Mouse (Mus musculus) Patski (cell line): ENCODE results near the gene Gm49380. TPM values are rescaled to one million over a fixed set of nuclear protein-coding genes. Genes with fewer than 3 reads are reported as not detected.

Experiments
- ATAC-seq: fragments of 100-300 bp; one replicate; pipeline ENCODE4 v1.8.0; 2021
- CTCF ChIA-PET: fragments of 350-600 bp; sonication (Branson Sonifier 250); formaldehyde crosslinking; loops from one replicate; lab custom pipeline; 2022; ENCODE audit warnings: inconsistent platforms; lab: Charles Lee
- POLR2A ChIA-PET: fragments of 350-600 bp; sonication (Branson Sonifier 250); formaldehyde crosslinking; loops from one replicate; lab custom pipeline; 2022; ENCODE audit warnings: antibody characterized with exemption, inconsistent platforms; lab: Charles Lee
- DNase-seq: peaks from one replicate; pipeline ENCODE4 v3.0.0-alpha.2; 2011; ENCODE audit warnings: low read depth, low spot score
- H3K27me3 ChIP-seq: fragments of 371-371 bp; one replicate; pipeline ENCODE4 v1.5.1; 2021
- CTCF ChIP-seq: fragments of 100-300 bp; IDR thresholded peaks from one replicate; pipeline ENCODE4 v1.5.1; 2021
- in situ Hi-C: fragments of 300-500 bp; cut with MboI; formaldehyde crosslinking; loops from 3 replicates; pipeline ENCODE4 v1.11.1; 2018; ENCODE audit warnings: low pct_unique_long_range_greater_than_20kb, mixed read lengths
- polyA plus RNA-seq: library from polyadenylated mRNA; unstranded; gene quantifications from one replicate; pipeline ENCODE4 v1.2.3, GENCODE M21; 2021

Gm49380 gene
- polyA plus RNA-seq, 1 experiment from 2014 or later: 0.08 TPM

DNA sequence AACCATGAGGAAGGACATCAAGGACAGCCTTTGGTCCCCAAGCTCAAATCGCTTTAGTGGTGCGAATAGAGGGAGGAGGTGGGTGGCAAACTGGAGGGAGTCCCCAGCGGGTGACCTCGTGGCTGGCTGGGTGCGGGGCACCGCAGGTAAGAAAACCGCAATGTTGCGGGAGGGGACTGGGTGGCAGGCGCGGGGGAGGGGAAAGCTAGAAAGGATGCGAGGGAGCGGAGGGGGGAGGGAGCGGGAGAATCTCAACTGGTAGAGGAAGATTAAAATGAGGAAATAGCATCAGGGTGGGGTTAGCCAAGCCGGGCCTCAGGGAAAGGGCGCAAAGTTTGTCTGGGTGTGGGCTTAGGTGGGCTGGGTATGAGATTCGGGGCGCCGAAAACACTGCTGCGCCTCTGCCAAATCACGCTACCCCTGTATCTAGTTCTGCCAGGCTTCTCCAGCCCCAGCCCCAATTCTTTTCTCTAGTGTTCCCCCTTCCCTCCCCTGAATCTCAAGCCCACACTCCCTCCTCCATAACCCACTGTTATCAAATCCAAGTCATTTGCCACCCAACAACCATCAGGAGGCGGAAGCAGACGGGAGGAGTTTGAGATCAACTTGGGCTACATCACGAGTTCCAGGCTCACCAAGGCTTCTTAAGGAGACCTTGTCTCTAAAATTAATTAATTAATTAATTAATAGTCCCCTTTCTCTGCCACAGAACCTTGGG is 69.4 kb downstream of the Gm49380 start:
- TF ChIP-seq CTCF: no peak
- in situ Hi-C loops: no loop called here
- ATAC-seq: no peak
- no peaks in the 10 kb centered on the region for H3K27me3 ChIP-seq
- POLR2A ChIA-PET: interaction anchor here (0.6 kb wide), 1 partner anchor 341 kb away, joined by 3 read pairs; no protein-coding TSS in a partner anchor
- DNase-seq: no peak
- CTCF ChIA-PET: no interaction called here

DNA sequence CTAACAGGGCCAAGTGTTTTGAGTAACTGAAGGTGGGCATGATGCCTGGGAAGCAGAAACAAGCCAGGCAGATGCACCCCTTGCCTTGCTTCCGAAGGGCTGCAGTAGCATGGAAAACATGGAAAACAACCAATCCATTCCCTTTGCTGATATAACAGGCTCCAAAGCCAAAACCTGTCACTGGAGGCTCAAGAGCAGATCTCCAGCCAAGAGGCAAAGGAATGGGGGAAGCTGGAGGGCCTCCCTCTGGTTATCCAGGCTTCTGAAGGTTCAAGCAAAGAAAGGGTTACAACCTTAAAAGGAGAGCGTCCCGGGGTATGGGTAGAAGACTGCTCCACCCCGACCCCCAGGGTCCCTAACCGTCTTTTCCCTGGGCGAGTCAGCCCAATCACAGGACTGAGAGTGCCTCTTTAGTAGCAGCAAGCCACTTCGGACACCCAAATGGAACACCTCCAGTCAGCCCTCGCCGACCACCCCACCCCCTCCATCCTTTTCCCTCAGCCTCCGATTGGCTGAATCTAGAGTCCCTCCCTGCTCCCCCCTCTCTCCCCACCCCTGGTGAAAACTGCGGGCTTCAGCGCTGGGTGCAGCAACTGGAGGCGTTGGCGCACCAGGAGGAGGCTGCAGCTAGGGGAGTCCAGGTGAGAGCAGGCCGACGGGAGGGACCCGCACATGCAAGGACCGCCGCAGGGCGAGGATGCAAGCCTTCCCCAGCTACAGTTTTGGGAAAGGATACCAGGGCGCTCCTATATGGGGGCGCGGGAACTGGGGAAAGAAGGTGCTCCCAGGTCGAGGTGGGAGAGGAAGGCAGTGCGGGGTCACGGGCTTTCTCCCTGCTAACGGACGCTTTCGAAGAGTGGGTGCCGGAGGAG is 70.2 kb downstream of the Gm49380 start, which contains the start of gene Thy1:
Thy1 (plus strand) TSS at position 549 of the 872 bp plus-strand sequence.
- in situ Hi-C loops: no loop called here
- TF ChIP-seq CTCF: no peak
- no peaks in the 10 kb centered on the region for H3K27me3 ChIP-seq
- no peak for ATAC-seq
- POLR2A ChIA-PET: interaction anchor here (0.6 kb wide), 1 partner anchor 340 kb away, joined by 3 read pairs; no protein-coding TSS in a partner anchor
- CTCF ChIA-PET: no interaction called here
- no peak for DNase-seq

DNA sequence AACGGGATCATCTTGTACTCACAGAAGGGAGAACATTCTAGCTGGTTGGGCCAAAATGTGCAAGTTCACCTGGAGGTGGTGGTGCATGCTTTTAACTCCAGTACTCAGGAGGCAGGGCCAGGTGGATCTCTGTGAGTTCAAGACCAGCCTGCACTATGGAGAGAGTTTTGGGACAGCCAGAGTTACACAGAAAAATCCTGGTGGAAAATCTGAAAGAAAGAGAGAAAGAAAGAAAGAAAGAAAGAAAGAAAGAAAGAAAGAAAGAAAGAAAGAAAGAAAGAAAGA is 71.0 kb downstream of the Gm49380 start:
- CTCF ChIA-PET: no interaction called here
- no peak for TF ChIP-seq CTCF
- H3K27me3 ChIP-seq: no peaks in the 10 kb centered on the region
- DNase-seq (no peak), ATAC-seq (no peak)
- POLR2A ChIA-PET: interaction anchor here (0.6 kb wide), 2 partner anchors 86 to 1066 kb away, joined by 3 to 4 read pairs; no protein-coding TSS in a partner anchor
- in situ Hi-C loops: no loop called here

DNA sequence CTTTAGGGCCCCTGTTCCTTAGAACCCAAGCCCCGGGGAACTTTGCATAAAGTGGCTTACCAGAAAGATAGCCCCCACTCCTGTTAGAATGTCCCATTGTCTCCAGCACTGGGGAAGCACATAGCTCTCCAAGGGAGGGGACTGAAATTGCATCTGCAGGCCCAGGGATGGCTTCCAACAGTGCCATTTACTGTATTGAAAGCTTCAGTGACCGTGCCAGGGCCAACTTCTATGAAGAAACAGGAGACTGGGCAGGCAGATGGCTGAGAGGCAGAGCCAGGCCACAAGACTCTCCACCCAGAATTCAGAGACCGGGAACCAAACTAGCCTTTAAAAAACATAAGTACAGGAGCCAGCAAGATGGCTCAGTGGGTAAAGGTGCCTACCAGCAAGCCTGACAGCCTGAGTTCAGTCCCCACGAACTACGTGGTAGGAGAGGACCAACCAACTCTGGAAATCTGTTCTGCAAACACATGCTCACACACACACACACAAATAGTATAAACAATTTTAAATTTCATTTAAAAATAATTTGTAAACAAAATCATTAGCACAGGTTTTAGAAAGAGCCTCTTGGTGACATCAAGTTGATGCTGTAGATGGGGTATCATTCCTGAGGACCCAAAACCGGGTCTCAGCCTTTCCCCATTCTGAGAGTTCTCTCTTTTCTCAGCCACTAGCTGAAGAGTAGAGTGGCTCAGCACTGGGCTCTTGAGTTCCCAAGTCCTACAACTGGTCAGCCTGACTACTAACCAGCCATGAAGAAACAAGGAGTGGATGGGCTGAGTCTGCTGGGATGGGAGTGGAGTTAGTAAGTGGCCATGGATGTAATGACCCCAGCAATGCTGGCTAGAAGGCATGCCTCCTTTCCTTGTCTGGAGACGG is 71.5 kb downstream of the Gm49380 start:
- TF ChIP-seq CTCF: no peak
- DNase-seq (no peak), ATAC-seq (no peak)
- no peaks in the 10 kb centered on the region for H3K27me3 ChIP-seq
- in situ Hi-C loops: no loop called here
- POLR2A ChIA-PET: interaction anchor here (0.6 kb wide), 2 partner anchors 87 to 1066 kb away, joined by 3 to 4 read pairs; no protein-coding TSS in a partner anchor
- CTCF ChIA-PET: interaction anchor here (1.8 kb wide), 1 partner anchor 12 kb away, joined by 7 read pairs; no protein-coding TSS in a partner anchor

DNA sequence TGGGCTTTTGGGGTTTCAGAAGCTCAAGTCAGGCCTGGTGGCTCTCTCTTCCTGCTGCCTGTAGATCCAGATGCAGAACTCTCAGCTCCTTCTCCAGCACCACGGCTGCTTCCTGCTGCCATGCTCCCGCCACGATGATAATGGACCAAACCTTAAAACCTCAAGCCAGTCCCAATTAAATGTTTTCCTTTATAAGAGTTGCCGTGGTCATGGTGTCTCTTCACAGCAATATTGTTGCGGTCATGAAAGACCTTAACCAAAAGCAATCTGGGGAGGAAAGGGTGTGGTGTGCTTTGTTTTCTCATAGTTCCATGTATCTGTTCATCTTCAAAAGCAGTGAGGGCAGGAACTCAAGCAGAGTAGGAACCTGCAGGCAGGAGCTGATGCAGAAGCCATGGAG is 76.2 kb downstream of the Gm49380 start:
- ChIA-PET POLR2A (no interaction called here), CTCF (no interaction called here)
- TF ChIP-seq CTCF: no peak
- in situ Hi-C loops: no loop called here
- no peaks in the 10 kb centered on the region for H3K27me3 ChIP-seq
- DNase-seq (no peak), ATAC-seq (no peak)

DNA sequence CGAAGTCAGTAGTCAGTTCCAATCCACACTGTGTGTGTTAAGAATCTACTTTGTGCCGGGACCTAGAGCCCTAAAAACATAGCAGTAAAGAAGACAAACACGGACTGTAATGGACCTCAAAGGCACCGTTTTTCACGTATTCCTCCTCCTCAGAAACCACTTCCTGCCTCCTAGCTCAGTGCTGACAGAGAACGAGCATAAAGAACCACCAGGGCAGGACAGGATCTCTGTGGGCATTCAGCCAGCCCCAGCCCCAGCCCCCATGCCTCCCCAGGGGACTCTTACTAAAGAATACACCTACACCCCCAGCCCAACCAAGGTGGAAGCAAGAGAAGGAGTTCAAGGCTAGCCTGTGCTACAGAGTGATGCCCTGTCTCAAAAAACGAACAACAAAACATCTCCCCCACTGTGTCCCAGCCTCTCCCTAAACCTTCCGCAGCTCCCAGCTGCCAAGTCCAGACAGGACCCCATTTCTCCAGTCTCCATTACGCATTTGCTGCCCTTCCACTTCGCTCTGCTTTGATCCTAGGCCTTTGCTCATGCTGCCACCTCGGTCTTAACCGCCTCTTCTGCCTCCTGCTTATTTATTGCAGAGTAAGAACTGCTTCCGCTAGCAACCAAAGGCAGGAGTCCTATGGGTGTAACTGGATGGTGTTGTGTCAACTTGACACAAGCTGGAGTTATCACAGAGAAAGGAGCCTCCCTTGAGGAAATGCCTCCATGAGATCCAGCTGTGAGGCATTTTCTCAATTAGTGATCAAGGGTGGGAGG is 79.2 kb downstream of the Gm49380 start:
- ATAC-seq (no peak), DNase-seq (no peak)
- TF ChIP-seq CTCF: no peak
- in situ Hi-C loops: no loop called here
- H3K27me3 ChIP-seq: no peaks in the 10 kb centered on the region
- ChIA-PET POLR2A (no interaction called here), CTCF (no interaction called here)

DNA sequence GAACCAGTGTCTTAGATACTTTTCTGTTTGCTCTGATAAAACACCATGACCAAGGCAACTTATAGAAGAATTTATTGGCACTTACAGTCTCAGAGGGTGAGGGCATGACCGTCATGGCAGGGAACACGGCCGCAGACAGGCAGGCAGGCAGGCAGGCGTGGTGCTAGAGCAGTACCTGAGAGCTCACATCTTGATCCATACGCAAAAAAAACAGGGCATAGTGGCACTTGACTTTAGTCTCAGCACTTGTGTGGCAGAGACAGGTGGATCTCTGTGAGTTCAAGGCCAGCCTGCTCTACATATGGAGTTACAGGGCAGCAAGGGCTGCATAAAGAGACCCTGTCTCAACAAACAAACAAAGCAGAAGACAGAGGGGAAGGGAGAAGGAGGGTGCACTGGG is 80.0 kb downstream of the Gm49380 start:
- POLR2A ChIA-PET: no interaction called here
- no peak for ATAC-seq
- in situ Hi-C loops: no loop called here
- no peak for TF ChIP-seq CTCF
- DNase-seq: no peak
- CTCF ChIA-PET: no interaction called here
- no peaks in the 10 kb centered on the region for H3K27me3 ChIP-seq

DNA sequence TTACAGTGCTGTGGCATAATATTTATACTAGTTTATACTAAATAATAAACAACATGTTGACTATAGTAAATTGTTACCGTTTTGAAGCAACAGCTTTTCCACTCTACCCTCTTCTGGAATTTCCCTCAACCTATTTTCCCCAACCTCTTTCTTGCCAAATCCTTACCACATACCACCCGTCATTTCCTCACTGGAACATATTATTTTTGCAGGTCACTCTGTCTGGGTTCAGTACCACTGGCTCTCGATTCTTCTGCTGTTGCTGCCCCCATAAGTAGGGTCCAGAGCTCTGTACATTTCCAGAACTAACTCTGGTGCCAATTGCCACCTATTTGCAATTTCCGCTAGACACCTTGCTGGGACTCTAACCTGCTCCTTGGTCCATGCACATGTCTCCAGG is 81.4 kb downstream of the Gm49380 start:
- no peak for TF ChIP-seq CTCF
- POLR2A ChIA-PET: no interaction called here
- H3K27me3 ChIP-seq: no peaks in the 10 kb centered on the region
- CTCF ChIA-PET: interaction anchor here (0.9 kb wide), 1 partner anchor 84 kb away, joined by 3 read pairs; no protein-coding TSS in a partner anchor
- in situ Hi-C loops: no loop called here
- DNase-seq (no peak), ATAC-seq (no peak)

DNA sequence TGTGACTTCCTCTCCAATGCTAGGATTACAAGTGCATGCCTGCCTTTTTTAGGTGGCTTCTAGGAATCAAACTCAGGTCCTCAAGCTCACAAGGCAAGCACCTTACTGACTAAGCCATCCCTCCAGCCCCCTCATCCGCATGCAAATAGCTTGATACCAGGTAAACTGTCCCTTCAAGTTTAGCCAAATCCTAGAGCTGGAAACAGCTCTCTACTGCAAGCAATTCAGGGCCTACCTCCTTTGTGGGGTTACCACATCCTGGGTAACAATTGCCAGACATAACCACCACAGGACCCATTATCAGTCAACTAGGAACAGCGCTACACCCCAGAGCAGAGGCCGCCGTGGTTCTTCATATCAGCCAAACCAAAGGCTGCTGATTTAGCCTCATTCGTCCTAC is 82.2 kb downstream of the Gm49380 start:
- ATAC-seq: no peak
- in situ Hi-C loops: no loop called here
- ChIA-PET CTCF (no interaction called here), POLR2A (no interaction called here)
- DNase-seq: no peak
- no peak for TF ChIP-seq CTCF
- no peaks in the 10 kb centered on the region for H3K27me3 ChIP-seq
